Mouse (Mus musculus) liver, embryonic 14.5 days (tissue): Measurements from ENCODE around the gene Oxct1. TPM values are rescaled to one million over a fixed set of nuclear protein-coding genes. Genes with fewer than 3 reads are reported as not detected.

Source experiments
- ATAC-seq: fragments of 200-750 bp; cut with Nextera tagmentation; 2 replicates; pipeline ENCODE4 v1.8.0; 2017; ENCODE audit warnings: moderate number of reproducible peaks, mild to moderate bottlenecking, moderate library complexity; ENCODE audit not compliant: insufficient read depth
- DNase-seq, 3 experiments: peaks; one replicate each; pipeline ENCODE4 v3.0.0-alpha.2; 2012 to 2013; ENCODE audit warnings: low read depth in 3 of 3, low spot score in 3 of 3
- H3K27ac ChIP-seq: fragments of 300-500 bp; sonication (generic); 2 replicates; pipeline ENCODE4 v1.5.1; 2014; ENCODE audit warnings: moderate library complexity, mild to moderate bottlenecking, control low read depth, inconsistent platforms
- H3K27me3 ChIP-seq: fragments of 300-500 bp; sonication (generic); 2 replicates; pipeline ENCODE4 v1.6.1; 2014; ENCODE audit warnings: mild to moderate bottlenecking, low read length, moderate library complexity; ENCODE audit not compliant: control insufficient read depth, insufficient read depth
- H3K36me3 ChIP-seq: fragments of 300-500 bp; sonication (generic); replicated peaks from 2 replicates; pipeline ENCODE4 v1.6.1; 2014; ENCODE audit warnings: low read depth; ENCODE audit not compliant: control insufficient read depth, insufficient read depth
- H3K4me1 ChIP-seq, 2 experiments: fragments of 200-500 bp in 1 of 2; fragments of 300-500 bp in 1 of 2; sonication (generic) in 1 of 2; replicated peaks; 2 replicates each; pipeline ENCODE4 v1.6.1; 2012 to 2014; ENCODE audit warnings: antibody characterized with exemption in 1 of 2, inconsistent platforms in 1 of 2, low read length in 1 of 2; ENCODE audit not compliant: control insufficient read depth in 2 of 2, insufficient read depth in 2 of 2
- H3K4me2 ChIP-seq: fragments of 300-500 bp; sonication (generic); 2 replicates; pipeline ENCODE4 v1.6.1; 2014; ENCODE audit warnings: low read depth, mild to moderate bottlenecking, control low read depth, moderate library complexity
- H3K4me3 ChIP-seq, 2 experiments: fragments of 200-500 bp in 1 of 2; fragments of 300-500 bp in 1 of 2; sonication (generic) in 1 of 2; 2 replicates each; pipeline ENCODE4 v1.5.1; 2012 to 2014; ENCODE audit warnings: low read depth in 2 of 2, low read length in 2 of 2, mild to moderate bottlenecking in 2 of 2, control low read depth in 1 of 2, inconsistent platforms in 1 of 2, moderate library complexity in 1 of 2; ENCODE audit not compliant: insufficient read depth in 1 of 2
- H3K9ac ChIP-seq: fragments of 300-500 bp; sonication (generic); replicated peaks from 2 replicates; pipeline ENCODE4 v1.6.1; 2014; ENCODE audit warnings: mild to moderate bottlenecking, control low read depth, moderate library complexity
- H3K9me3 ChIP-seq: fragments of 300-500 bp; sonication (generic); 2 replicates; pipeline ENCODE4 v1.6.1; 2016; ENCODE audit warnings: low read length, mixed read lengths; ENCODE audit not compliant: control insufficient read depth
- CTCF ChIP-seq: IDR thresholded peaks from 2 replicates; pipeline ENCODE4 v1.5.1; 2016; ENCODE audit warnings: antibody characterized with exemption, low read depth, control low read depth
- EP300 ChIP-seq: IDR thresholded peaks from 2 replicates; pipeline ENCODE4 v1.6.1; 2016; ENCODE audit warnings: antibody characterized with exemption, low read depth
- WGBS: fragments of 180-500 bp; shearing (Covaris S2); extraction: QIAGEN DNeasy Blood & Tissue Kit; methylation state at CpG from one replicate; pipeline ENCODE4 v1.1.7; 2014; ENCODE audit not compliant: insufficient replicate concordance; 5-methylcytosine and 5-hydroxymethylcytosine counted together
- polyA plus RNA-seq, 2 experiments: library from polyadenylated mRNA; depleted of rRNA in 1 of 2; stranded (reverse) in 1 of 2; unstranded in 1 of 2; fragments of >200 nt; fragmentation: Nextera tagmentation in 1 of 2; extraction: Ambion mirVana in 1 of 2; gene quantifications; 2 replicates each; pipeline versions ENCODE4 v1.2.1 to v1.2.3; 2012 to 2014

Oxct1 gene
- polyA plus RNA-seq, 2 experiments = 9.4 to 24.4 TPM

DNA sequence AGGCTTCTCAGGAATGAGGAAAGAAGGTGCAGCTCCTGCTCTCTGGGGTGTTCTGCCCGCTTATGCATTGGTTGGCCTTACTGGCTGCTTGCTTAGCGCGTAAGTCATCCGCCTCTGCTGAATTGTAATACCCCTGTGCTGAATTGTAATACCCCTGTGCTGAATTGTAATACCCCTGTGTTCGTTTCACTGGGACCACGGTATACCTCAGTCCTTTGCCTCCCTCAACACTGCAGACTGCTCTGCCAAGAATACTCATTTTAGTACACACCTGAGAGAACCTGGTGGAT is 2.2 kb downstream of the Oxct1 start:
- no peak overlapping the region for H3K4me3 ChIP-seq
- no peak overlapping the region for H3K4me2 ChIP-seq
- no peak overlapping the region for H3K9ac ChIP-seq
- H3K4me1 ChIP-seq = peaks cover 0 to 10% of the 10 kb centered on the region in 2 experiments; a peak in 1 of 4 replicates
- no peak for TF ChIP-seq CTCF
- no peak for TF ChIP-seq EP300
- no peaks in the 10 kb centered on the region for H3K36me3 ChIP-seq
- no peaks in the 10 kb centered on the region for H3K9me3 ChIP-seq
- ATAC-seq (no peak), DNase-seq (no peak)
- no peak overlapping the region for H3K27ac ChIP-seq
- 72% methylated on average over 6 of the region's 6 CpGs for WGBS
- no peaks in the 10 kb centered on the region for H3K27me3 ChIP-seq

DNA sequence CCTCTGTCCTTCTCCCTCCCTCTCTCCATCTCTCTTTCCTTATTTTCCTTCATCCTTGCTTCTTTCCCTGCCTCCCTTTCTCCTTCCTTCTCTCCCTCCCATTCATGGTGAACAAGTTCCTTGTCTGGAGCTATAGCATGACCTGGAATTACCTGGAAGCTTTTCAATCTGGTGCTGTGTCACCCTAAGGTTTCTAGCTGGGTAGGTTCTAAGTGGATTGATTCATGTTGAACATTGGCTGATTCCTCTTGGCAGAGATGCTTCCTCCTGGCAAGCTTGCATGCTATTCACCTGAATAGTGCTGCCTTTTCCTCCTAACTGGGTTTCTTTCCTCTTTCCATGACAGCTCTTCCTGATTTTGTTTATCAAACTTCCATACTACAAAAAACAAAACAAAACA is 2.8 kb downstream of the Oxct1 start:
- no peak overlapping the region for H3K4me2 ChIP-seq
- no peaks in the 10 kb centered on the region for H3K36me3 ChIP-seq
- ATAC-seq (no peak), DNase-seq (no peak)
- H3K27me3 ChIP-seq = no peaks in the 10 kb centered on the region
- no peak overlapping the region for H3K9ac ChIP-seq
- H3K9me3 ChIP-seq = no peaks in the 10 kb centered on the region
- no peak overlapping the region for H3K27ac ChIP-seq
- H3K4me3 ChIP-seq = no peak overlapping the region
- peaks cover 0 to 10% of the 10 kb centered on the region in 2 experiments; a peak in 1 of 4 replicates for H3K4me1 ChIP-seq
- no peak for TF ChIP-seq CTCF
- no peak for TF ChIP-seq EP300

DNA sequence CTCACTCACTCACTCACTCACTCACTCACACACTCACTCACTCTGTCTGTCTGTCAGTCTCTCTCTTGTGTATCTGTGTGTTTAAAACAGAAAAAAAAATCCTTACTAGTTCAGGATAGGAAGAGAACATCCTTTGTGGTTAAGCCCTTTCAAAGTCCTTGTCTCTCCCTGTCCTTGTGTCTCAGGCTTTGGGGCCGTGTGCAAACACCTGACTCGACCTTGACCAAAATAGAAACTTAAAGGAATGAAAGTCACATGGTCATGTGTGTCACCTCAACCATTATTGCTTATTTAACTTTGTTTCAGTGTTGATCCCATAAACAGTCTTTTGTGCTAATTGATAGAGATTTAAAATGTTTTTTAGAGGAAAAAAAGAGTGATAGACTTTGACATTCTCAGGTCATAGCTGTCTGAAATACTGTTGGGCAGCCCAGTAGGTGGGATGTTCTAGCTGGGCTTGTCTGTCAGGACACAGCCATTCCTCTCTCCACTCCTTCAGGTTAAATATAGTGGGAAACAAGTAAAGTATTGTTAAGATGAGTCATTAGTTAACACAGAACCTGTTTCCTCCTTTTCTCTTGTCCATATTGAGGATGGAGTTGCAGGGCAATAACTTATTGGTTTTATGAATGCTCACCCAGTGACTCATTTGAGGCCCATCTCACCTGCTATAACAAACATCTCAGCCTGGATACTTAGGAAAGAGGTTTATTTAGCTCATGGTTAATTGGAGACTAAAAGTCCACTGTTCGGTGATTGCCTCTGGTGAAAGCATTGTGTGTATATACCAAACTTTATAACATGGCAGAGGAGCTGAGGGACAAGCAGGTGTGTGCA is 7.2 kb downstream of the Oxct1 start:
- Histone ChIP-seq H3K4me2 (no peak overlapping the region), H3K9ac (no peak overlapping the region), H3K9me3 (no peaks in the 10 kb centered on the region), H3K27ac (no peak overlapping the region), H3K27me3 (no peaks in the 10 kb centered on the region), H3K4me1 (no peaks in the 10 kb centered on the region), H3K4me3 (no peak overlapping the region), H3K36me3 (no peaks in the 10 kb centered on the region)
- TF ChIP-seq EP300 = no peak
- TF ChIP-seq CTCF = no peak
- no peak for DNase-seq
- 47% methylated on average over 3 of the region's 3 CpGs for WGBS
- no peak for ATAC-seq

DNA sequence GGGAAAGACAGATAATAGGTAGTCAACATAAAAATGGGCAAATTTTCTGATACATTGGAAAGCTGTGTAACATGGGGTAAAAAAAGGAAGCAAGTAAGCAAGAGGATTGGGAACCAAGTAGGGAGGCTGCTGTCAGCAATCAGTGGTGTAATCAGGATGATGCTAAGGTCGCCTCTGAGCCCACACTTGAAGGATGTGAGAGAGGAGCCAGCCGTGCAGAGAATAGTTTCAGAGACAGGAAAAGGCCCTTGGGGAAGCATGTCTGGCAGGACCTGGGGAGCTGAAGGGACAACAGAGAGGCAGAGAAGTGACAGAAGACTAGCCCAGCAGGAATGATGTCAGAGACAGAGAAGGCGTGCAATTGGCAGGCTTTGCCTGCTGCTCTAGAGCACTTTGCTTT is 16.2 kb downstream of the Oxct1 start:
- H3K27ac ChIP-seq = no peak overlapping the region
- DNase-seq = no peak
- WGBS = 45% methylated on average over 3 of the region's 3 CpGs

DNA sequence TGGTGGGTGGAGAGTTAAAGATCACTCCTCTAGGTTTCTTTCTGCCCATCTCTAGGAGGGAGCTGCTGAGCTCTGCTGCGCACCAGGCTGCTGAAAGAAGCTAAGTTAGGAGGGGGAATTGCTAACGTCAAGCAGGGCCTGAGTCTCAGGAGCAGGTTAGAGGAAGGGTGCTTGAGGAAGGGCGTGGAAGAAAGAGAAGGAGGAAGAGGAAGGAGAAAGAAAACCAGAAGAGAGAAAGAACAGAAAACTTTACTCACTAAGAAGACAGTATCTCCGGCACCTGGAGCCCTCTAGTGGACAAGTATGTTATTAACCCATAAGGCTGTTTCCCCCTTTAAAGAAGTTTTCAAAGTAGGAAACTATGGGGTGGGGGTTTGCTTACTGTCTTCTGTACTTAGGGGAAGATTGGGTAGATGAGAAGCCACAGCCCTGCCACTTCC is 16.9 kb downstream of the Oxct1 start:
- no peak for DNase-seq
- no peak overlapping the region for H3K4me2 ChIP-seq

More for the DNA sequence above, 16.2 kb downstream of the Oxct1 start:
- H3K27me3 ChIP-seq = no peaks in the 10 kb centered on the region
- no peaks in the 10 kb centered on the region for H3K36me3 ChIP-seq
- no peaks in the 10 kb centered on the region for H3K9me3 ChIP-seq
- ATAC-seq = no peak
- H3K4me1 ChIP-seq = peaks cover 0 to 2% of the 10 kb centered on the region in 2 experiments; a peak in 1 of 4 replicates
- no peak overlapping the region for H3K4me2 ChIP-seq
- H3K4me3 ChIP-seq = no peak overlapping the region
- TF ChIP-seq CTCF (no peak), EP300 (no peak)
- H3K9ac ChIP-seq = no peak overlapping the region

More for the DNA sequence above, 16.9 kb downstream of the Oxct1 start:
- Histone ChIP-seq H3K36me3 (no peaks in the 10 kb centered on the region), H3K9ac (no peak overlapping the region), H3K27ac (no peak overlapping the region), H3K4me1 (peaks cover 0 to 2% of the 10 kb centered on the region in 2 experiments; a peak in 1 of 4 replicates), H3K27me3 (no peaks in the 10 kb centered on the region), H3K4me3 (no peak overlapping the region), H3K9me3 (no peaks in the 10 kb centered on the region)
- TF ChIP-seq CTCF = peak; percentile 57; the same call in 1 of the 2 replicates
- no peak for TF ChIP-seq EP300
- ATAC-seq = no peak
- 23% methylated on average over 4 of the region's 4 CpGs for WGBS
